Mouse (Mus musculus): Measurements from ENCODE around the gene Prps1l3. TPM values are rescaled to one million over a fixed set of nuclear protein-coding genes. Genes with fewer than 3 reads are reported as not detected.

Gene Prps1l3
- 15.2 and 21.1 TPM in 2 replicates for polyA plus RNA-seq (2012; rRNA removed)
- polyA plus RNA-seq (2014; fragmentation: Nextera tagmentation; extraction: Ambion mirVana): 38.2 and 41.4 TPM in 2 replicates

- peak within 1 kb of the TSS; percentile 78 for H3K4me2 ChIP-seq (ENCODE audit: low read depth)
- peak within 1 kb of the TSS; percentile 87 for H3K27ac ChIP-seq
- peak within 1 kb of the TSS; percentile 71 to 93 for H3K4me3 ChIP-seq (ENCODE audit: insufficient read depth in 1 of 2, low read depth in 2 of 2, low read length in 2 of 2)
- H3K4me1 ChIP-seq (replicated peaks; ENCODE audit: control insufficient read depth in 2 of 2, insufficient read depth in 2 of 2, low read length in 1 of 2): peaks cover 17 to 18% of the 10 kb centered on the region in 2 experiments
- TF ChIP-seq EP300 (IDR thresholded peaks at IDR 0.05; ENCODE audit: low read depth) (no peak), CTCF (IDR thresholded peaks at IDR 0.05; ENCODE audit: low read depth) (no peak)
- 0 out of 2 replicates have a peak, but pooled peaks cover 3% of the 10 kb centered on the region for H3K36me3 ChIP-seq (replicated peaks; ENCODE audit: control insufficient read depth, insufficient read depth, low read depth)
- no peaks in the 10 kb centered on the region for H3K9me3 ChIP-seq (ENCODE audit: control insufficient read depth, low read length)
- ATAC-seq (ENCODE audit: insufficient read depth) (peak; percentile 96), DNase-seq (ENCODE audit: low read depth in 3 of 3, low spot score in 3 of 3) (peak; percentile 87 to 90 (median 89))
- WGBS (ENCODE audit: insufficient replicate concordance): 1% methylated on average over 55 of the region's 58 CpGs
- H3K9ac ChIP-seq (replicated peaks): peak within 1 kb of the TSS; percentile 77
- H3K27me3 ChIP-seq (ENCODE audit: control insufficient read depth, insufficient read depth, low read length): no peaks in the 10 kb centered on the region
These were observed at the start of gene Prps1l3, which contains the start of gene Mipol1 for GRCm38 (mm10) chr12:57230192-57230706. TSS of gene Prps1l3 (plus strand) at chr12:57230412. TSS of gene Mipol1 (plus strand) at chr12:57230427.

- peak; percentile 65 for ATAC-seq (ENCODE audit: insufficient read depth)
- no peaks in the 10 kb centered on the region for H3K36me3 ChIP-seq (replicated peaks; ENCODE audit: control insufficient read depth, insufficient read depth, low read depth)
- H3K27me3 ChIP-seq (ENCODE audit: control insufficient read depth, insufficient read depth, low read length): no peaks in the 10 kb centered on the region
- H3K4me1 ChIP-seq (replicated peaks; ENCODE audit: control insufficient read depth in 2 of 2, insufficient read depth in 2 of 2, low read length in 1 of 2): peaks cover 25 to 31% of the 10 kb centered on the region in 2 experiments
- peak overlapping the region; percentile 42 for H3K9ac ChIP-seq (replicated peaks)
- DNase-seq (ENCODE audit: low read depth in 3 of 3, low spot score in 3 of 3): peak; percentile 67 to 77 (median 67)
- H3K4me3 ChIP-seq (ENCODE audit: insufficient read depth in 1 of 2, low read depth in 2 of 2, low read length in 2 of 2): peak overlapping the region in 1 of 2 experiments; percentile 16; a peak in 2 of 4 replicates
- H3K4me2 ChIP-seq (ENCODE audit: low read depth): peak overlapping the region; percentile 62
- peak overlapping the region; percentile 60 for H3K27ac ChIP-seq
- TF ChIP-seq CTCF (IDR thresholded peaks at IDR 0.05; ENCODE audit: low read depth) (peak; percentile 21; the same call in 1 of the 2 replicates), EP300 (IDR thresholded peaks at IDR 0.05; ENCODE audit: low read depth) (peak; percentile 93)
- H3K9me3 ChIP-seq (ENCODE audit: control insufficient read depth, low read length): no peaks in the 10 kb centered on the region
- WGBS (ENCODE audit: insufficient replicate concordance): 35% methylated on average over 2 of the region's 2 CpGs
These were observed 45.6 kb upstream of the Prps1l3 start for GRCm38 (mm10) chr12:57184401-57185147.

GRCm38 (mm10) chr12:57185475-57185874, 44.7 kb upstream of the Prps1l3 start:
- Histone ChIP-seq H3K27ac (no peak overlapping the region), H3K9ac (replicated peaks) (no peak overlapping the region), H3K4me2 (ENCODE audit: low read depth) (no peak overlapping the region), H3K36me3 (replicated peaks; ENCODE audit: control insufficient read depth, insufficient read depth, low read depth) (no peaks in the 10 kb centered on the region), H3K4me1 (replicated peaks; ENCODE audit: control insufficient read depth in 2 of 2, insufficient read depth in 2 of 2, low read length in 1 of 2) (peaks cover 20 to 24% of the 10 kb centered on the region in 2 experiments), H3K4me3 (ENCODE audit: insufficient read depth in 1 of 2, low read depth in 2 of 2, low read length in 2 of 2) (no peak overlapping the region), H3K9me3 (ENCODE audit: control insufficient read depth, low read length) (no peaks in the 10 kb centered on the region), H3K27me3 (ENCODE audit: control insufficient read depth, insufficient read depth, low read length) (no peaks in the 10 kb centered on the region)
- peak; percentile 59 to 70 (median 61) for DNase-seq (ENCODE audit: low read depth in 3 of 3, low spot score in 3 of 3)
- 0% methylated on average over 1 of the region's 1 CpGs for WGBS (ENCODE audit: insufficient replicate concordance)
- peak; percentile 71 for ATAC-seq (ENCODE audit: insufficient read depth)
- TF ChIP-seq CTCF (IDR thresholded peaks at IDR 0.05; ENCODE audit: low read depth) (peak; percentile 76), EP300 (IDR thresholded peaks at IDR 0.05; ENCODE audit: low read depth) (no peak)

- Histone ChIP-seq H3K9ac (replicated peaks) (no peak overlapping the region), H3K27me3 (ENCODE audit: control insufficient read depth, insufficient read depth, low read length) (no peaks in the 10 kb centered on the region), H3K4me2 (ENCODE audit: low read depth) (peak overlapping the region; percentile 36), H3K4me3 (ENCODE audit: insufficient read depth in 1 of 2, low read depth in 2 of 2, low read length in 2 of 2) (no peak overlapping the region), H3K36me3 (replicated peaks; ENCODE audit: control insufficient read depth, insufficient read depth, low read depth) (no peaks in the 10 kb centered on the region), H3K27ac (peak overlapping the region; percentile 27), H3K9me3 (ENCODE audit: control insufficient read depth, low read length) (no peaks in the 10 kb centered on the region), H3K4me1 (replicated peaks; ENCODE audit: control insufficient read depth in 2 of 2, insufficient read depth in 2 of 2, low read length in 1 of 2) (peaks cover 20 to 24% of the 10 kb centered on the region in 2 experiments)
- TF ChIP-seq EP300 (IDR thresholded peaks at IDR 0.05; ENCODE audit: low read depth) (peak; percentile 79), CTCF (IDR thresholded peaks at IDR 0.05; ENCODE audit: low read depth) (no peak)
- peak; percentile 42 to 64 (median 59) for DNase-seq (ENCODE audit: low read depth in 3 of 3, low spot score in 3 of 3)
- ATAC-seq (ENCODE audit: insufficient read depth): peak; percentile 85
- WGBS (ENCODE audit: insufficient replicate concordance): 7% methylated on average over 2 of the region's 2 CpGs
These were observed 44.1 kb upstream of the Prps1l3 start for GRCm38 (mm10) chr12:57186126-57186525.

DNA sequence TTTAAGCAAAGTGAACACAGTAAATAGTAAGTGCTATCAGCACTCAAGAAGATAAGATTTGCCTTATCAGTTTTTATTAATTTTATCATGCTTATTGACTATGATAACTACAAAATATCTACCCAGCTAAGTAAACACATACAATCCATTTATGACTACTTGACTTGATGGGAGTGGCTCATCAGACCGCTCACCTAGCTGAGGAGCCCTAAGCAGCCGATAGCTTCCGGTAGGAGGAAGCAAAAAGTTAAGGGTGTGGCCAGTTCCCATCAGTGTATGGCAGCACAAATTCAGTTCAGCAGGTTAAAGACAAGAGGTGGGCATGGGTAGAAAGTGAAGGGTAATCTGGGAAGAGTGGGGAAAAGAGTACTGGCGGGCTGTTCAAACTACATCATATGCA, 43.2 kb upstream of the Prps1l3 start:
- WGBS (ENCODE audit: insufficient replicate concordance): 63% methylated on average over 4 of the region's 4 CpGs
- no peak overlapping the region for H3K9ac ChIP-seq (replicated peaks)
- H3K27me3 ChIP-seq (ENCODE audit: control insufficient read depth, insufficient read depth, low read length): no peaks in the 10 kb centered on the region
- H3K9me3 ChIP-seq (ENCODE audit: control insufficient read depth, low read length): no peaks in the 10 kb centered on the region
- H3K4me1 ChIP-seq (replicated peaks; ENCODE audit: control insufficient read depth in 2 of 2, insufficient read depth in 2 of 2, low read length in 1 of 2): peaks cover 20 to 24% of the 10 kb centered on the region in 2 experiments
- no peak overlapping the region for H3K4me3 ChIP-seq (ENCODE audit: insufficient read depth in 1 of 2, low read depth in 2 of 2, low read length in 2 of 2)
- H3K4me2 ChIP-seq (ENCODE audit: low read depth): no peak overlapping the region
- DNase-seq (ENCODE audit: low read depth in 3 of 3, low spot score in 3 of 3) (no peak), ATAC-seq (ENCODE audit: insufficient read depth) (no peak)
- H3K36me3 ChIP-seq (replicated peaks; ENCODE audit: control insufficient read depth, insufficient read depth, low read depth): no peaks in the 10 kb centered on the region; the same call in 1 of the 2 replicates
- no peak overlapping the region for H3K27ac ChIP-seq
- TF ChIP-seq CTCF (IDR thresholded peaks at IDR 0.05; ENCODE audit: low read depth): no peak
- no peak for TF ChIP-seq EP300 (IDR thresholded peaks at IDR 0.05; ENCODE audit: low read depth)
